Mouse (Mus musculus) hindbrain, embryonic 11.5 days (tissue): ENCODE results near the gene Tex22. TPM values are rescaled to one million over a fixed set of nuclear protein-coding genes. Genes with fewer than 3 reads are reported as not detected.

Source experiments
- ATAC-seq: fragments of 200-750 bp; cut with Nextera tagmentation; 2 replicates; pipeline ENCODE4 v1.8.0; 2017; ENCODE audit warnings: mild to moderate bottlenecking, moderate TSS enrichment, moderate library complexity; ENCODE audit not compliant: low FRiP score
- DNase-seq: peaks from one replicate; pipeline ENCODE4 v3.0.0-alpha.2; 2015; ENCODE audit warnings: low spot score
- H3K27ac ChIP-seq: fragments of 300-500 bp; sonication (generic); 2 replicates; pipeline ENCODE4 v1.5.1; 2014; ENCODE audit warnings: mild to moderate bottlenecking, low read depth, low read length
- H3K27me3 ChIP-seq: fragments of 300-500 bp; sonication (generic); 2 replicates; pipeline ENCODE4 v1.6.1; 2014; ENCODE audit warnings: mild to moderate bottlenecking, low read length, moderate library complexity, mixed read lengths; ENCODE audit not compliant: control insufficient read depth, insufficient read depth
- H3K36me3 ChIP-seq: fragments of 300-500 bp; sonication (generic); 2 replicates; pipeline ENCODE4 v1.6.1; 2014; ENCODE audit warnings: mild to moderate bottlenecking, low read length, moderate library complexity, mixed read lengths; ENCODE audit not compliant: control insufficient read depth, insufficient read depth
- H3K4me1 ChIP-seq: fragments of 300-500 bp; sonication (generic); replicated peaks from 2 replicates; pipeline ENCODE4 v1.6.1; 2014; ENCODE audit warnings: low read length, mixed read lengths; ENCODE audit not compliant: control insufficient read depth, insufficient read depth
- H3K4me2 ChIP-seq: fragments of 300-500 bp; sonication (generic); replicated peaks from 2 replicates; pipeline ENCODE4 v1.6.1; 2014; ENCODE audit warnings: mild to moderate bottlenecking, low read depth, low read length
- H3K4me3 ChIP-seq: fragments of 300-500 bp; sonication (generic); 2 replicates; pipeline ENCODE4 v1.5.1; 2014; ENCODE audit warnings: low read depth, low read length
- H3K9ac ChIP-seq: fragments of 300-500 bp; sonication (generic); 2 replicates; pipeline ENCODE4 v1.6.1; 2014; ENCODE audit warnings: low read depth, low read length
- H3K9me3 ChIP-seq: fragments of 300-500 bp; sonication (generic); 2 replicates; pipeline ENCODE4 v1.6.1; 2016; ENCODE audit warnings: low read length; ENCODE audit not compliant: control insufficient read depth
- WGBS: fragments of 180-500 bp; shearing (Covaris S2); extraction: QIAGEN DNeasy Blood & Tissue Kit; methylation state at CpG from one replicate; pipeline ENCODE4 v1.1.7; 2014; 5-methylcytosine and 5-hydroxymethylcytosine counted together
- polyA plus RNA-seq: library from polyadenylated mRNA; unstranded; fragments of >200 nt; fragmentation: Nextera tagmentation; extraction: Ambion mirVana; gene quantifications from 2 replicates; pipeline ENCODE4 v1.2.1, GENCODE M21; 2014

The Tex22 gene
- polyA plus RNA-seq, 1 experiment from 2014 or later: 0.26 TPM

GRCm38 (mm10) chr12:113089107-113089506 lies 14.8 kb downstream of the Tex22 start:
- Histone ChIP-seq H3K36me3 (no peaks in the 10 kb centered on the region), H3K4me3 (no peak overlapping the region), H3K27ac (no peak overlapping the region), H3K4me1 (no peaks in the 10 kb centered on the region), H3K9ac (no peak overlapping the region), H3K9me3 (no peaks in the 10 kb centered on the region), H3K4me2 (no peak overlapping the region), H3K27me3 (no peaks in the 10 kb centered on the region)
- ATAC-seq (no peak), DNase-seq (no peak)
- 90% methylated on average over 6 of the region's 6 CpGs for whole genome bisulfite sequencing

DNA sequence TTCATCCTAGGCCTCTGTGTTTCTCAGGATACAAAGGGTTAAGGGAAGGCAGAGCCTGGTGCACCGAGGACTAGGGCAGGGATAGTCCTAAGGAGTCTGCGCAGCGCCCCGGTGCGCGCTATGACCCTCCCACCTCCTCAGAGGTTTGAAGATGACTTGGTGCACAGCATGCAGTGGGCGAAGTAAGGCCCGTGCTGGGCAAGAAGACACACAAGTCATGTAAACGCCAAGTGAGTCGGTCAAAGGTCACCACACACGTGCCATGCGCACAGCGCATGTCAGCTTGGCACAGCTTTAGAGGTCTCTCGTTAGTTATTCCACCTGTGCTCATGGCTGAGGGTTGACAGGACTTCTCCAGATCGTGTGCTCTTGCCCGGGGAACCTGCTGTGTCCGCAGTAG lies 15.8 kb downstream of the Tex22 start:
- Histone ChIP-seq H3K27me3 (no peaks in the 10 kb centered on the region), H3K4me3 (no peak overlapping the region), H3K9ac (no peak overlapping the region), H3K9me3 (no peaks in the 10 kb centered on the region), H3K36me3 (no peaks in the 10 kb centered on the region), H3K27ac (no peak overlapping the region), H3K4me1 (no peaks in the 10 kb centered on the region), H3K4me2 (no peak overlapping the region)
- 79% methylated on average over 17 of the region's 17 CpGs for WGBS
- no peak for ATAC-seq
- no peak for DNase-seq

DNA sequence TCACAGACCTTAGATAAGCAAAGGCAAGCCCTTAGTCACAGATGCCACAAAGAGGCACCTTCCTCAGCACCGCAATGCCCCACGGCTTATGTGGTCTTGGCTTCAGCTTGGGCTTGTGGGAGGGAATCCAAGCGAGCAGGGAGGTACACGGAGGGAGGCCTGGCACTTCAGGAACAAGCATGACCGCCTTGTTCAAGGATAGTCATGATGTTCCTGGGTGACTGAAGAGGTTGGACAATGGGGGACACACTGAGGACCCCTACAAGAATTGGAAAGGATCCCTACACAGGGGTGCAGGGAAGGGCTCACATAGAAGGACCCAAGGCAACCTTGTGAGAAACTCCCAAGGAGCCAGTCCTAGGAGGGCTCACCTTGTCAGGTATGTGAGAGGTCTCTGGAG lies 22.7 kb downstream of the Tex22 start:
- peak overlapping the region; percentile 95; the same call in 1 of the 2 replicates for H3K4me2 ChIP-seq
- no peak overlapping the region for H3K9ac ChIP-seq
- DNase-seq (no peak), ATAC-seq (peak; percentile 6; the same call in 1 of the 2 replicates)
- WGBS: 86% methylated on average over 5 of the region's 5 CpGs
- no peaks in the 10 kb centered on the region for H3K9me3 ChIP-seq
- H3K36me3 ChIP-seq: no peaks in the 10 kb centered on the region
- H3K27ac ChIP-seq: no peak overlapping the region
- H3K4me1 ChIP-seq: peaks cover 2% of the 10 kb centered on the region
- H3K27me3 ChIP-seq: no peaks in the 10 kb centered on the region
- H3K4me3 ChIP-seq: no peak overlapping the region

GRCm38 (mm10) chr12:113097749-113098281 lies 23.5 kb downstream of the Tex22 start, which contains the start of gene Mta1:
Gene Mta1, plus strand, starts transcription at chr12:113098278.
- 1% methylated on average over 30 of the region's 53 CpGs for WGBS
- peak within 1 kb of the TSS; percentile 99 for H3K9ac ChIP-seq
- ATAC-seq: peak; percentile 70
- H3K9me3 ChIP-seq: no peaks in the 10 kb centered on the region
- peak within 1 kb of the TSS; percentile 77 for H3K27ac ChIP-seq
- H3K4me2 ChIP-seq: peak within 1 kb of the TSS; percentile 95
- no peaks in the 10 kb centered on the region for H3K27me3 ChIP-seq
- H3K4me1 ChIP-seq: peaks cover 2% of the 10 kb centered on the region
- H3K4me3 ChIP-seq: peak within 1 kb of the TSS; percentile 70
- peak; percentile 76 for DNase-seq
- no peaks in the 10 kb centered on the region for H3K36me3 ChIP-seq

DNA sequence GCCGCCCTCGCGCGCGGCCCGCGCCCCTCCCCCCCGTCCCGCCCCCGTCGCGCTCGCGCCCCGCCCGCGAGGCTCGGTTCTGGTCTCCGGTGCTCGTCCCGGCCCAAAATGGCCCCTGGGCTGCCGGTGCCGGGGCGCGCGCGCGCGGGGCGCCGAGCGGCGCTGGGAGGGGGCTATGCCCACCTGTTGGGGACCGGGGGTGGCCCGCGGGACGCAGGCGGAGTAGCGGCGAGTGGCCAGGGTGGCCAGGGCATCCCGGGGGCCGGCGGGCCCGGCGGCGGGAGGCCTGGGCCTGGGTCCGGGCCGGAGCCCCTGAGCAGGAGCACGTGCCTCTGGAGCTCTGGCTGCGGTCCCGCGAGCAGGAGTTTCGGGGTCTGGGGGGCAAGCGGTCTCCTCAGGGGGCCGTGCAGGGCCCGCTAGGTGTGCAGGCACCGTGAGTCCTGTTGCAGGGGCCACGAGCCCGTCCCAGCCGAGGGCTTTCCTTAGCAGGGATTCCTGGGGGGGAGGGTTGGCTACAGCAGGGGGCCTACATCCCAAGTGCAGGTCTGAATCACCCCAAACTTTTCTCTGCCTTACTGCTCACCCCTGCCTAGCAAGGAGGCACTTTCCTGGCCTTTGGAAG lies 24.3 kb downstream of the Tex22 start:
- Histone ChIP-seq H3K9ac (peak overlapping the region; percentile 99), H3K4me1 (peaks cover 2% of the 10 kb centered on the region), H3K27me3 (no peaks in the 10 kb centered on the region), H3K4me2 (peak overlapping the region; percentile 83), H3K27ac (peak overlapping the region; percentile 77), H3K9me3 (no peaks in the 10 kb centered on the region), H3K36me3 (no peaks in the 10 kb centered on the region), H3K4me3 (peak overlapping the region; percentile 70)
- WGBS: under 1% methylated on average over 25 of the region's 60 CpGs
- ATAC-seq: peak; percentile 28; the same call in 1 of the 2 replicates
- DNase-seq: peak; percentile 56

- H3K9ac ChIP-seq: peak overlapping the region; percentile 42
- no peaks in the 10 kb centered on the region for H3K9me3 ChIP-seq
- H3K27me3 ChIP-seq: no peaks in the 10 kb centered on the region
- H3K36me3 ChIP-seq: no peaks in the 10 kb centered on the region
- peaks cover 2% of the 10 kb centered on the region for H3K4me1 ChIP-seq
- ATAC-seq (no peak; the same call in 1 of the 2 replicates), DNase-seq (no peak)
- peak overlapping the region; percentile 70 for H3K4me3 ChIP-seq
- peak overlapping the region; percentile 83 for H3K4me2 ChIP-seq
- 31% methylated on average over 6 of the region's 6 CpGs for WGBS
- no peak overlapping the region for H3K27ac ChIP-seq
Measured at GRCm38 (mm10) chr12:113099470-113100237, 25.4 kb downstream of the Tex22 start.

DNA sequence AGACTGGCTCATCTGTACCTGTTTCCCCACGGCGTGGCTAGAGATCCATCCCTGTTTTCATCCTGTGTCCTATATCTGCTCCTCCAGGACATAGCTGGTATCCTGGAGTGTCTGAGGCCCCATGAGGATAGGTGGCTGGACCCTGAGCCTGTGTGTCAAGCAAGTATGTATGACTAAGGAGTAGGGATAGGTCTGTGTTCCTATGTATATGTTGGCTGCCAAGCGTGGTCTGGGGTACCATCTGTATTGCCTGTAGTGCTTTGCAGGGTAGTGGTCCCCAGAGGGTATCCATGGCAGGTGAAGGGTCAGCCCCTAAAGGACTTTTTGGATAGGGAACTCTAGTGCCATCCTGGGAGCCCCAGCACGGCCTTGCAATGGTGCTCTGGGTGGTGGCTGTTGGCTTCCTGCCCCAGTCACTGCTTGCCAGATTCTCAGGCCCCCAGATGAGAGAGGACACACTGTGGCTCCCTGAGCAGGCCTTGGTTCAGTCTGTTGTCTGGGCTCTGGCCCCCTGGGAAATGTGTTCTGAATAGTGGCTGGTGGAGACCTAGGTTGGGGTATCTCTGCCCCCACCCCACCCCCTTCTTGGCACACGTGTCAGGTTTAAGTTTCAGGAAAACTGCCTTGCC lies 26.3 kb downstream of the Tex22 start:
- Histone ChIP-seq H3K4me1 (peaks cover 2% of the 10 kb centered on the region), H3K36me3 (no peaks in the 10 kb centered on the region), H3K27ac (no peak overlapping the region), H3K9ac (no peak overlapping the region), H3K9me3 (no peaks in the 10 kb centered on the region), H3K27me3 (no peaks in the 10 kb centered on the region), H3K4me2 (no peak overlapping the region), H3K4me3 (no peak overlapping the region)
- DNase-seq: no peak
- WGBS: 88% methylated on average over 5 of the region's 5 CpGs
- ATAC-seq: no peak

DNA sequence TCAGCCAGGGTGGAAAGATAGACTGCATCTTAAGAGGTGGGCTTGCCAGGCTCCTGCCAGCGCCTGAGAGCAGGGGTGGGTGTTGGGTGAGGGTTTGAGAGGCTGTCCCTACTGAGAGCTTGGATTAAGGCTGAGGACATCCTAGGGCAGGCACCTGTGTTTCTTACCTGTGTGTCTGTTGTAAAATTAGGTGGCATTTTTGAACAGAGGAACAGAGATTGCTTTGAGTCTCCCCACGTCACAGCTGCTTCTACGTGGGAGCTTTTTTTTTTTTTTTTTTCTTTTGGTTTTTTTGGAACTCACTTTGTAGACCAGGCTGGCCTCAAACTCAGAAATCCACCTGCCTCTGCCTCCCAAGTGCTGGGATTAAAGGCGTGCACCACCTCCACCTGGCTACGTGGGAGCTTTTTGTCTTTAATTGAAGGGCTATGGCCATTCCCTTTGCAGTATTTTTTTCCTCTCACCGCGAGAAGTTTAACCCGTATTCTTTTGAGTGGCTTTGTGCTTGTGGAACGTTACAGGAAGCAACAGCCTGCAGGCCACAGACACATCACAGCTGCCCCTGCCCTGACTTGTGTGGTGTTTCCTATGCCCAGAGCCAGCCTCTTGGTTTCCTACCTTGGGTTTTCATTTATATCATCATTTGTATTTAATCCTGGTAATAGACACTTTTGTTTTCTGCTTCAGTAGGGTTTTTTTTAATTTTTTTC lies 27.1 kb downstream of the Tex22 start:
- no peak overlapping the region for H3K27ac ChIP-seq
- H3K36me3 ChIP-seq: no peaks in the 10 kb centered on the region
- H3K4me1 ChIP-seq: peaks cover 2% of the 10 kb centered on the region
- H3K9ac ChIP-seq: no peak overlapping the region
- H3K4me3 ChIP-seq: no peak overlapping the region
- H3K4me2 ChIP-seq: no peak overlapping the region
- DNase-seq (no peak), ATAC-seq (no peak)
- H3K9me3 ChIP-seq: no peaks in the 10 kb centered on the region
- WGBS: 84% methylated on average over 9 of the region's 9 CpGs
- no peaks in the 10 kb centered on the region for H3K27me3 ChIP-seq
